Mouse (Mus musculus) embryonic facial prominence, embryonic 13.5 days (tissue): ENCODE measurements at regions not wholly inside any gene's neighbourhood (a gene's known extent, or its start where the extent isn't known, plus 50 kb on each side); places are given as distances from the start of the nearest gene placed in this dataset.

Source experiments
- ATAC-seq: fragments of 200-750 bp; cut with Nextera tagmentation; 2 replicates; pipeline ENCODE4 v1.8.0; 2017; ENCODE audit warnings: low read depth; ENCODE audit not compliant: insufficient number of reproducible peaks, insufficient read depth, low FRiP score, low TSS enrichment
- H3K27ac ChIP-seq: fragments of 300-500 bp; sonication (generic); 2 replicates; pipeline ENCODE4 v1.5.1; 2015; ENCODE audit warnings: moderate library complexity, mild to moderate bottlenecking, inconsistent platforms
- H3K27me3 ChIP-seq: fragments of 300-500 bp; sonication (generic); 2 replicates; pipeline ENCODE4 v1.6.1; 2015; ENCODE audit warnings: mild to moderate bottlenecking, inconsistent platforms
- H3K36me3 ChIP-seq: fragments of 300-500 bp; sonication (generic); 2 replicates; pipeline ENCODE4 v1.6.1; 2015; ENCODE audit warnings: mild to moderate bottlenecking, inconsistent platforms
- H3K4me1 ChIP-seq: fragments of 300-500 bp; sonication (generic); 2 replicates; pipeline ENCODE4 v1.6.1; 2015; ENCODE audit warnings: inconsistent platforms
- H3K4me2 ChIP-seq: fragments of 300-500 bp; sonication (generic); 2 replicates; pipeline ENCODE4 v1.6.1; 2015; ENCODE audit warnings: moderate library complexity, mild to moderate bottlenecking, inconsistent platforms
- H3K4me3 ChIP-seq: fragments of 300-500 bp; sonication (generic); 2 replicates; pipeline ENCODE4 v1.5.1; 2015; ENCODE audit warnings: mild to moderate bottlenecking, inconsistent platforms
- H3K9ac ChIP-seq: fragments of 300-500 bp; sonication (generic); 2 replicates; pipeline ENCODE4 v1.6.1; 2015; ENCODE audit warnings: mild to moderate bottlenecking, inconsistent platforms
- H3K9me3 ChIP-seq: fragments of 300-500 bp; sonication (generic); 2 replicates; pipeline ENCODE4 v1.6.1; 2016; ENCODE audit warnings: inconsistent platforms
- WGBS: fragments of 180-500 bp; shearing (Covaris S2); methylation state at CpG from one replicate; pipeline ENCODE4 v1.1.7; 2015; ENCODE audit warnings: mixed read lengths; 5-methylcytosine and 5-hydroxymethylcytosine counted together

DNA sequence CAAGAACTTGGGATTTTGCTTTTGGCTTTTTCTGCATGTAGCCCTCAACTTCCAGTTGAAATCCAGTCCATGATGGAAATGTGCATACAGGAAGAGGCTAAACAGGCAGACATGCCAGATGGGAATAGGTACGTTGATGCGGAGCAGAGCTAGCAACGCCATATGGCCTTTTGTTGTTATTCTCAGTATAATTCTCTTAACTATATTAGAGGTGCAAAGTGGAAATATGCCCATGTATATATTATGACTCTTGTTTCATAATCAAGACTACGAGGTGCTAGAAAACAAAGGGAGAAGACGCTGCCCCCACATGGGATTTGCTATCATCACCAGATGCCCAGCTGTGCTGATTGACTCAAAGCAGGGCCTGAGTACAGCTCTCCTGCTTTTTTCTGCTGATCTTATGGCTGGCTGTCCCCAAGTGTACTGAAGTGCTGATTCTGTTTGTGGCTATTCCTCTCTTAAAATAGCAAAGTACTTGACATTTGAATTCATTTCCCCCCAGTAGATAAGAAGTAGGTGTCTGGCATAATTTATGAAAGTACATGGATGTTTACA is 159.7 kb upstream of the Tmtc4 start:
- H3K27me3 ChIP-seq: no peaks in the 10 kb centered on the region
- no peaks in the 10 kb centered on the region for H3K4me1 ChIP-seq
- no peak overlapping the region for H3K27ac ChIP-seq
- ATAC-seq: no peak
- H3K36me3 ChIP-seq: no peaks in the 10 kb centered on the region
- 81% methylated on average over 5 of the region's 5 CpGs for WGBS
- H3K9me3 ChIP-seq: no peaks in the 10 kb centered on the region
- no peak overlapping the region for H3K4me3 ChIP-seq
- no peak overlapping the region for H3K9ac ChIP-seq
- H3K4me2 ChIP-seq: no peak overlapping the region

- 67% methylated on average over 6 of the region's 6 CpGs for WGBS
- Histone ChIP-seq H3K9ac (no peak overlapping the region), H3K27me3 (no peaks in the 10 kb centered on the region)
Measured at GRCm38 (mm10) chr14:123138743-123139705, 155.2 kb upstream of the Tmtc4 start.

DNA sequence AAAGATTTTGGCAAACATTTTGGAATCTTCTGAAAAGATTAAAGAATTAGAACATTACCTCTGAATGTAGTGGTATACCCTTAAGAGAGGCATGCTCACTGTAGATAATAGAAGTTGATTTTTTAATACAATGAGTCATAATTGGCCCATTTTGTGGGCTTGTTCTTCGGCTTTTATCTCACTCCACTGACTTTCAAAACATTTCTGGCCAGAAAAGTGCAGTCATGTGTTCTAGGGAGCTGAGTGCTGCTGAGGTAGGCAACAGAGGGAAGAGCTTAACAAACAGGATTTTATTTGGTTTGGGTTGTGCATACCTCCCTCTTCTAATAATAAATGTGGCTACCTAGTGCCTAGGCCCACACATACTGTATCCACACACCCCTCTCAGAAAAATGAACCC is 150.1 kb upstream of the Tmtc4 start:
- Histone ChIP-seq H3K4me3 (no peak overlapping the region), H3K9me3 (no peaks in the 10 kb centered on the region), H3K36me3 (no peaks in the 10 kb centered on the region), H3K27ac (no peak overlapping the region), H3K4me1 (no peaks in the 10 kb centered on the region), H3K4me2 (no peak overlapping the region), H3K9ac (no peak overlapping the region), H3K27me3 (no peaks in the 10 kb centered on the region)
- WGBS: 49% methylated on average over 1 of the region's 1 CpGs
- ATAC-seq: no peak

More at GRCm38 (mm10) chr14:123138743-123139705, 155.2 kb upstream of the Tmtc4 start:
- Histone ChIP-seq H3K27ac (no peak overlapping the region), H3K36me3 (no peaks in the 10 kb centered on the region), H3K9me3 (no peaks in the 10 kb centered on the region), H3K4me3 (no peak overlapping the region), H3K4me2 (no peak overlapping the region), H3K4me1 (no peaks in the 10 kb centered on the region)
- ATAC-seq: no peak

GRCm38 (mm10) chr14:123120361-123120760 is 136.5 kb upstream of the Tmtc4 start:
- Histone ChIP-seq H3K4me3 (no peak overlapping the region), H3K4me1 (no peaks in the 10 kb centered on the region), H3K27ac (no peak overlapping the region), H3K36me3 (no peaks in the 10 kb centered on the region), H3K9ac (no peak overlapping the region), H3K4me2 (no peak overlapping the region), H3K27me3 (no peaks in the 10 kb centered on the region), H3K9me3 (peaks cover 5% of the 10 kb centered on the region; the same call in 1 of the 2 replicates)
- 79% methylated on average over 2 of the region's 2 CpGs for WGBS
- ATAC-seq: no peak

- H3K4me1 ChIP-seq: no peaks in the 10 kb centered on the region
Measured at GRCm38 (mm10) chr14:123116337-123116736, 132.5 kb upstream of the Tmtc4 start.

GRCm38 (mm10) chr14:123110533-123110932 is 126.7 kb upstream of the Tmtc4 start:
- H3K4me2 ChIP-seq: no peak overlapping the region
- H3K36me3 ChIP-seq: no peaks in the 10 kb centered on the region
- H3K9me3 ChIP-seq: no peaks in the 10 kb centered on the region
- no peaks in the 10 kb centered on the region for H3K4me1 ChIP-seq
- WGBS: 52% methylated on average over 2 of the region's 2 CpGs
- no peak for ATAC-seq
- H3K4me3 ChIP-seq: no peak overlapping the region
- H3K27me3 ChIP-seq: no peaks in the 10 kb centered on the region
- no peak overlapping the region for H3K9ac ChIP-seq
- H3K27ac ChIP-seq: no peak overlapping the region

More at GRCm38 (mm10) chr14:123116337-123116736, 132.5 kb upstream of the Tmtc4 start:
- Histone ChIP-seq H3K27ac (no peak overlapping the region), H3K36me3 (no peaks in the 10 kb centered on the region), H3K4me3 (no peak overlapping the region), H3K9me3 (no peaks in the 10 kb centered on the region), H3K27me3 (no peaks in the 10 kb centered on the region), H3K4me2 (no peak overlapping the region), H3K9ac (no peak overlapping the region)
- WGBS: 75% methylated on average over 1 of the region's 1 CpGs
- ATAC-seq: no peak

- Histone ChIP-seq H3K4me1 (no peaks in the 10 kb centered on the region), H3K36me3 (no peaks in the 10 kb centered on the region), H3K27ac (no peak overlapping the region), H3K9me3 (no peaks in the 10 kb centered on the region), H3K9ac (no peak overlapping the region), H3K27me3 (no peaks in the 10 kb centered on the region), H3K4me3 (no peak overlapping the region), H3K4me2 (no peak overlapping the region)
- 78% methylated on average over 1 of the region's 1 CpGs for WGBS
- no peak for ATAC-seq
Measured at GRCm38 (mm10) chr14:123100371-123100770, 116.5 kb upstream of the Tmtc4 start.

DNA sequence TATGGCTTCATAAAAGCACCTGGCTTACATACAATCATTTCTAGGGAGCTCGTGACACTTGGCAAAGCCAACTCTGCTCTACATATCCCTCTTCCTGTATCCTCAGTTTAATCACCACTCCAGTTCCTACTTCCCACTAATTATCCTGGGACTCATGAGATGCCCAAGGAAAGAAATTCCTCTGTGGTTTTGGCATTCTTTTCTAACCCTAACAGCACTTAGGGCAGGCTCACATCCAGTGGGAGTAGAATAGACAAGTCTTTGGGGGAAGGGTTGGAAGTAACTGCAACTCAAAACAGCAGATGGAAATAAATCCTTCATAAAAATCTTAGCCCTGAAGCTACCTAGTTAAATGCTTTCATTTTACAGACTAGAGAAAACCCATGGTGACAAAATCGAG is 112.3 kb upstream of the Tmtc4 start:
- Histone ChIP-seq H3K9ac (no peak overlapping the region), H3K4me1 (no peaks in the 10 kb centered on the region), H3K36me3 (no peaks in the 10 kb centered on the region), H3K4me2 (no peak overlapping the region), H3K27me3 (no peaks in the 10 kb centered on the region), H3K27ac (no peak overlapping the region), H3K9me3 (no peaks in the 10 kb centered on the region), H3K4me3 (no peak overlapping the region)
- 73% methylated on average over 2 of the region's 2 CpGs for WGBS
- ATAC-seq: no peak

DNA sequence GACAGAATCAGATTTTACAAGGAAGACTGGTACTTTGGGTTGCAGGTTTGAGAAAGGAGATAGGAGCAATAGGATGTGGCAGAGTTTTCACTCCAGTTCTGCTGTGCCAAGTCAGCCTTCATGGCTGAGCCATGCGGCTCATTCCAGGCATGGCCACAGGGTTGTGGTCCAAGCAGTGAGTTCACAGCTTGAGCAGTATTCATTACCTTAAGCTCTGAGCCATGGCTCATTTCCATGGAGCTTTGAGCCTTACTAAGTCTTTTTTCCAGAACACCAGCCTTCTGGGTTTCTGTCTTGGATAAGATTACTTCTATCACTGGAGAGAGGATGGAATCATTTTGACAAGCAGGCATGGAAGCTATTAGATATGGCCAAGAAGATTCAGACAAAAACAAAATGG is 98.2 kb upstream of the Tmtc4 start:
- ATAC-seq: no peak
- Histone ChIP-seq H3K9ac (no peak overlapping the region), H3K9me3 (no peaks in the 10 kb centered on the region), H3K27me3 (no peaks in the 10 kb centered on the region), H3K27ac (no peak overlapping the region), H3K4me3 (no peak overlapping the region), H3K4me2 (no peak overlapping the region), H3K36me3 (no peaks in the 10 kb centered on the region), H3K4me1 (0 out of 2 replicates have a peak, but pooled peaks cover 5% of the 10 kb centered on the region)
- 88% methylated on average over 1 of the region's 1 CpGs for WGBS

DNA sequence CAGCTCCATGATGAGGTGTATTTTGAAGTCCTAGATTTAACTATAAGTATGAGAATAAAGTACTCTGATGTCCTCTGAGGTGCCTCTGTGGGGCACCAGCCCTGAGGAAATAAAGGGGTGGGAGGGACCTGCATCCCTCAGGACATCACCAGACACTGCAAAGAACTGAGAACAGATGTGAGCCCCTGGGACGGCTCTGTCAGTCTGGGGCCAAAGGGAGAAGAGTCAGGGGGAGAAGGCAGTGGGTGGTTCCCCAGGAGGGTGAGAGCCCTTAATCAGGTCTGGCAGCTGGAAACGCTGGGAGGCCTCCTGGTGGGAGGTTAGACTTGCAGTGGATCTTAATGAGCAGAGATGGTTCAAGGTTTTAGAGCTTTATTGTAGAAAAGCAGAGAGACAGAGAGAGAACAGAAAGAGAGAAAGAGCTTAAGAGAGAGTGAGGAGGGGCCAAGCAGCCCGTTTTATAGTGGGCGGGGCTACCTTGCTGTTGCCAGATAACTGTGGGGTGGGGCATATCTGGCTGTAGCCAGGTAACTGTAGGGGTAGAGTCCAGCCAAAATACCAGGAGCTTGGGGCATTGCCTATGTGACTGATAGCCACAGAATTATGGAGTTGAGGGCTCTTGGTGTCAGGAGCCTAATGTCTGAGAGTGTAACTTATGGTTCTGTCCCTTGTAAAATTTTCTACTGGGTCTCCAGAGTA is 97.3 kb upstream of the Tmtc4 start:
- no peak for ATAC-seq
- H3K4me2 ChIP-seq: no peak overlapping the region
- WGBS: 43% methylated on average over 4 of the region's 4 CpGs

DNA sequence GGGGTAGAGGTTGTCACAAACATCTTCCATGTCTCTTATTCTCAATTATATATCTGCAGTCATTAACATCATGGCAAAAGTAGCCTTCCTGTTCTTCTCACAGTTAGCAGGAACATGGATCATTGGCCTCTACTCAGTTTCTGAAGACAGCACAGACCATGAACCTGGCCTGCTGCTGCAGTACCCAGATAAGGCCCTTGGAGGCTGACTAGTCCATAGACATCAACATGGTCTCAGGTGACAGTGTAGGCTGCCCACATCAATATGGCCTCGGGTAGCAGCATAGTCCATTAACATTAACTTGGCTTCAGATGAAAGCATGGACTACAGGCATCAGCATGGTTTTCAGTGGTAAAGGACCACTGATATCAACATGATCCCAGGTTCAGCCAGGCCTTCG is 95.9 kb upstream of the Tmtc4 start:
- no peak overlapping the region for H3K9ac ChIP-seq
- no peaks in the 10 kb centered on the region for H3K9me3 ChIP-seq
- ATAC-seq: no peak
- H3K4me1 ChIP-seq: 0 out of 2 replicates have a peak, but pooled peaks cover 5% of the 10 kb centered on the region
- 85% methylated on average over 2 of the region's 2 CpGs for WGBS
- H3K27me3 ChIP-seq: no peaks in the 10 kb centered on the region
- no peaks in the 10 kb centered on the region for H3K36me3 ChIP-seq
- no peak overlapping the region for H3K4me2 ChIP-seq
- no peak overlapping the region for H3K27ac ChIP-seq
- H3K4me3 ChIP-seq: no peak overlapping the region

More for the DNA sequence above, 97.3 kb upstream of the Tmtc4 start:
- H3K36me3 ChIP-seq: no peaks in the 10 kb centered on the region
- H3K27me3 ChIP-seq: no peaks in the 10 kb centered on the region
- H3K4me3 ChIP-seq: no peak overlapping the region
- 0 out of 2 replicates have a peak, but pooled peaks cover 5% of the 10 kb centered on the region for H3K4me1 ChIP-seq
- H3K9me3 ChIP-seq: no peaks in the 10 kb centered on the region
- H3K27ac ChIP-seq: no peak overlapping the region
- H3K9ac ChIP-seq: no peak overlapping the region
